Mouse (Mus musculus) liver, postnatal 0 days (tissue): Measurements from ENCODE around the gene Gm20388. TPM values are rescaled to one million over a fixed set of nuclear protein-coding genes. Genes with fewer than 3 reads are reported as not detected.

Experiments used
- ATAC-seq: fragments of 200-750 bp; cut with Nextera tagmentation; 2 replicates; pipeline ENCODE4 v1.8.0; 2017; ENCODE audit warnings: mild to moderate bottlenecking, moderate library complexity
- DNase-seq: peaks from one replicate; pipeline ENCODE4 v3.0.0-alpha.2; 2016
- H3K27ac ChIP-seq: fragments of 300-500 bp; sonication (generic); 2 replicates; pipeline ENCODE4 v1.5.1; 2014; ENCODE audit warnings: antibody characterized with exemption, moderate library complexity, mild to moderate bottlenecking, low read depth
- H3K27me3 ChIP-seq: fragments of 300-500 bp; sonication (generic); 2 replicates; pipeline ENCODE4 v1.6.1; 2014; ENCODE audit warnings: low read length, control low read depth, mixed read lengths; ENCODE audit not compliant: insufficient read depth
- H3K36me3 ChIP-seq: fragments of 300-500 bp; sonication (generic); replicated peaks from 2 replicates; pipeline ENCODE4 v1.6.1; 2014; ENCODE audit warnings: mild to moderate bottlenecking, control low read depth, low read length, moderate library complexity, mixed read lengths; ENCODE audit not compliant: insufficient read depth
- H3K4me1 ChIP-seq: fragments of 300-500 bp; sonication (generic); 2 replicates; pipeline ENCODE4 v1.6.1; 2014; ENCODE audit warnings: antibody characterized with exemption, mild to moderate bottlenecking, control low read depth; ENCODE audit not compliant: insufficient read depth
- H3K4me2 ChIP-seq: fragments of 300-500 bp; sonication (generic); 2 replicates; pipeline ENCODE4 v1.6.1; 2014; ENCODE audit warnings: low read depth, mild to moderate bottlenecking, low read length, moderate library complexity, mixed read lengths
- H3K4me3 ChIP-seq: fragments of 300-500 bp; sonication (generic); 2 replicates; pipeline ENCODE4 v1.5.1; 2014; ENCODE audit warnings: low read depth, low read length
- H3K9ac ChIP-seq: fragments of 300-500 bp; sonication (generic); replicated peaks from 2 replicates; pipeline ENCODE4 v1.6.1; 2014; ENCODE audit warnings: mild to moderate bottlenecking, moderate library complexity
- H3K9me3 ChIP-seq: fragments of 300-500 bp; sonication (generic); 2 replicates; pipeline ENCODE4 v1.6.1; 2016; ENCODE audit warnings: mild to moderate bottlenecking, control low read depth, low read length, mixed read lengths
- CTCF ChIP-seq: sonication (generic); IDR thresholded peaks from 2 replicates; pipeline ENCODE4 v1.5.1; 2016; ENCODE audit warnings: antibody characterized with exemption, low read depth
- EP300 ChIP-seq: IDR thresholded peaks from 2 replicates; pipeline ENCODE4 v1.6.1; 2016; ENCODE audit warnings: antibody characterized with exemption, low read depth, mild to moderate bottlenecking
- WGBS: fragments of 180-500 bp; shearing (Covaris S2); extraction: QIAGEN DNeasy Blood & Tissue Kit; methylation state at CpG from one replicate; pipeline ENCODE4 v1.1.7; 2014; ENCODE audit not compliant: insufficient replicate concordance; 5-methylcytosine and 5-hydroxymethylcytosine counted together
- polyA plus RNA-seq: library from polyadenylated mRNA; unstranded; fragments of >200 nt; fragmentation: Nextera tagmentation; extraction: Ambion mirVana; gene quantifications from 2 replicates; pipeline ENCODE4 v1.2.1, GENCODE M21; 2015

The Gm20388 gene
- polyA plus RNA-seq, 1 experiment from 2014 or later, result not detected

GRCm38 (mm10) chr8:121558538-121558937 lies 1647.9 kb downstream of the Gm20388 start:
- Histone ChIP-seq H3K4me3 (no peak overlapping the region), H3K9me3 (no peaks in the 10 kb centered on the region), H3K27me3 (no peaks in the 10 kb centered on the region), H3K27ac (no peak overlapping the region), H3K9ac (no peak overlapping the region), H3K4me2 (no peak overlapping the region), H3K36me3 (peaks cover 25% of the 10 kb centered on the region), H3K4me1 (peaks cover 7% of the 10 kb centered on the region; the same call in 1 of the 2 replicates)
- peak; percentile 9; the same call in 1 of the 2 replicates for TF ChIP-seq CTCF
- no peak for TF ChIP-seq EP300
- ATAC-seq (no peak), DNase-seq (no peak)
- 89% methylated on average over 16 of the region's 16 CpGs for WGBS

GRCm38 (mm10) chr8:121559801-121560200 lies 1649.2 kb downstream of the Gm20388 start:
- H3K9ac ChIP-seq, result no peak overlapping the region
- no peak overlapping the region for H3K4me3 ChIP-seq
- no peak for ATAC-seq
- H3K27ac ChIP-seq, result no peak overlapping the region
- no peaks in the 10 kb centered on the region for H3K9me3 ChIP-seq
- WGBS, result 86% methylated on average over 12 of the region's 12 CpGs
- DNase-seq, result no peak
- H3K36me3 ChIP-seq, result peaks cover 16% of the 10 kb centered on the region
- H3K4me2 ChIP-seq, result no peak overlapping the region
- peaks cover 7% of the 10 kb centered on the region for H3K4me1 ChIP-seq
- TF ChIP-seq CTCF, result no peak
- TF ChIP-seq EP300, result no peak
- H3K27me3 ChIP-seq, result no peaks in the 10 kb centered on the region

- DNase-seq (no peak), ATAC-seq (no peak)
- 87% methylated on average over 7 of the region's 7 CpGs for WGBS
- Histone ChIP-seq H3K4me2 (no peak overlapping the region), H3K36me3 (peaks cover 13% of the 10 kb centered on the region), H3K4me1 (peaks cover 7% of the 10 kb centered on the region), H3K27ac (no peak overlapping the region), H3K4me3 (no peak overlapping the region), H3K27me3 (no peaks in the 10 kb centered on the region), H3K9ac (no peak overlapping the region), H3K9me3 (no peaks in the 10 kb centered on the region)
- no peak for TF ChIP-seq CTCF
- no peak for TF ChIP-seq EP300
Measured at GRCm38 (mm10) chr8:121560432-121561100, 1649.9 kb downstream of the Gm20388 start.

GRCm38 (mm10) chr8:121561636-121562345 lies 1651.2 kb downstream of the Gm20388 start:
- WGBS, result 85% methylated on average over 16 of the region's 16 CpGs
- Histone ChIP-seq H3K36me3 (peaks cover 10% of the 10 kb centered on the region), H3K4me3 (no peak overlapping the region), H3K9me3 (no peaks in the 10 kb centered on the region), H3K4me1 (peaks cover 9% of the 10 kb centered on the region), H3K9ac (no peak overlapping the region), H3K4me2 (no peak overlapping the region), H3K27me3 (no peaks in the 10 kb centered on the region), H3K27ac (no peak overlapping the region; the same call in 1 of the 2 replicates)
- TF ChIP-seq CTCF, result no peak
- no peak for TF ChIP-seq EP300
- ATAC-seq, result no peak
- DNase-seq, result no peak

GRCm38 (mm10) chr8:121562941-121563351 lies 1652.3 kb downstream of the Gm20388 start:
- TF ChIP-seq EP300 (peak; percentile 74), CTCF (no peak)
- DNase-seq, result peak; percentile 59
- H3K4me1 ChIP-seq, result peaks cover 9% of the 10 kb centered on the region

GRCm38 (mm10) chr8:121563701-121564100 lies 1653.1 kb downstream of the Gm20388 start:
- Histone ChIP-seq H3K9ac (no peak overlapping the region), H3K4me2 (no peak overlapping the region), H3K27me3 (no peaks in the 10 kb centered on the region), H3K36me3 (peaks cover 9% of the 10 kb centered on the region), H3K9me3 (no peaks in the 10 kb centered on the region), H3K4me3 (no peak overlapping the region), H3K27ac (peak overlapping the region; percentile 81), H3K4me1 (peaks cover 9% of the 10 kb centered on the region)
- peak; percentile 62 for DNase-seq
- TF ChIP-seq EP300 (no peak), CTCF (no peak)
- peak; percentile 52 for ATAC-seq
- WGBS, result 81% methylated on average over 6 of the region's 6 CpGs

More at GRCm38 (mm10) chr8:121562941-121563351, 1652.3 kb downstream of the Gm20388 start:
- H3K4me3 ChIP-seq, result no peak overlapping the region
- peaks cover 10% of the 10 kb centered on the region for H3K36me3 ChIP-seq
- no peak overlapping the region for H3K9ac ChIP-seq
- 67% methylated on average over 9 of the region's 9 CpGs for WGBS
- ATAC-seq, result peak; percentile 89
- no peaks in the 10 kb centered on the region for H3K27me3 ChIP-seq
- H3K27ac ChIP-seq, result peak overlapping the region; percentile 81
- no peak overlapping the region for H3K4me2 ChIP-seq
- H3K9me3 ChIP-seq, result no peaks in the 10 kb centered on the region
